Mouse (Mus musculus): ENCODE measurements at regions not wholly inside any gene's neighbourhood (a gene's known extent, or its start where the extent isn't known, plus 50 kb on each side); places are given as distances from the start of the nearest gene placed in this dataset.
A peak's percentile ranks its signal among the peaks of the same experiment; 100 is the strongest.

DNA sequence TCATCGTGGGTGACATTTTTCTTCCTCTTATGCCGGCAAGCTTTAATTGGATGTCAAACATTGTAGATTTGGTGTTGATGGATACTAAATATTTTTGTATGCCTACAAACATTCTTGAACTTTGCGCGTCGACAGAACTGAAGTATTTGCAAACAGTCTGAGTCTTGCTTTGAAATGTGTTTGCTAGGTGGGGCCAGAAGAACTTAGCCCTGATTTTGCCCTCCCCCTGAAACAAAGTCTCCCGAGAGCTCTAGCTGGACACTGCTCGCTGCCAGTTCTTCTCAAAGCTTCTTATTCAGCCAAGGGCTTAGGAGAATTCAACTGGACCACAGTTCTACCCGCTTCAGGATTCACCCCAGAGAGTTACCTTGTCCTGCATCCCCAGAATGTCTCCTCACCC is 133.0 kb downstream of the Rpap3 start:
- peak; percentile 33 for DNase-seq

DNA sequence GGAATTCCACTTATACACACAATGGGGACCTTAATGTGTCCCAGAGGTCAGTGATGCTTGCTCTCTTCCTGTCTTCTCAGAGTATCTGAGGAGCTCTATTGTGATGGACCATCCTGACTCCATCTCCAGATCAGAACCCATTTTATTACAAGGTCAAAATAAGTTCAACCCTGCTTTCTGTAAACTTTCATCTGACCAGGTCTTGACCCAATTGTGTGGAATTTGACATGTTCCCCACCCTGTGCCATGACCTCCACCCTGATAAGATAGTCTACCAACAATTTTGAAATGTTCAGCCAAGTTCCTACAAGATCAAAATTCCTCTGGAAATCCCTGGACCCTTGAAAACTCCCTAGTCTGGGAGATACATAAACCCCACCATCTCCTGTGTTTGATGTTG is 133.7 kb downstream of the Rpap3 start:
- DNase-seq, result peak; percentile 24

DNA sequence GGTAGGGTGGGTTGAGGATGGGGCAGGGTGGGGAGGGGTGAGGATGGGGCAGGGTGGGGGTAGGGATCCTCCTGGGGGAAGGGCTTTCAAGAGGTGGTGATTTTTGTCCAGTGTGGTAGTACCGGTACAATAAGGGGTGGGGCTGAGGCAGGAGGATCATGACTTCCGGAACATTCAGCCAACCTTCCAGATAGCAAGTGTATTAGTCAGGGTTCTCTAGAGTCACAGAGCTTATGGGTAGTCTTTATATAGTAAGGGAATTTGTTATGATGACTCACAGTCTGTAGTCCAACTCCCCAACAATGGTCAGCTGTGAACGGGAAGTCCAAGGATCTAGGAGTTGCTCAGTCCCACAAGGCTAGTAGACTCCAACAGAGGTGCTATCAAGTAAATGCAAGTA is 145.5 kb downstream of the Rpap3 start:
- DNase-seq, result no peak

DNA sequence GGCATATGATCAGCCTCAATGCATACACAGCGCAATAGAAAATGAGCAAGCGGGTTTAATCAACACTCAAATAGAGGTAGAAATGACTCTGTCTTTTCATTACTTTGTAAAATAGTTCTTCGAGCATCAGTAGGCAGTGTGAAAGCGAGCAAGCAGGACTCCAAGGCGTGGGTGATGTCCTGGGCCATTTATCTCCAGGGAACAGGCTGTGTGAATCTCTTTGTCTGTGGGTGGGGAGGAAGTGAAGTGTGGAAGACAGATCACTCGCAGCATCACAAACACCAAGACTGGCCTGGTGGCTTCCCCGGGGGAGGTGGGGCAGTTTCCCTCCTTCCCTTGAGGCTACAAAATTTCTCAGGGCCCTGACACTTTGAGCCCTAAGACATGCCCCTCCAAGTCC is 146.9 kb downstream of the Rpap3 start:
- no peak for DNase-seq

DNA sequence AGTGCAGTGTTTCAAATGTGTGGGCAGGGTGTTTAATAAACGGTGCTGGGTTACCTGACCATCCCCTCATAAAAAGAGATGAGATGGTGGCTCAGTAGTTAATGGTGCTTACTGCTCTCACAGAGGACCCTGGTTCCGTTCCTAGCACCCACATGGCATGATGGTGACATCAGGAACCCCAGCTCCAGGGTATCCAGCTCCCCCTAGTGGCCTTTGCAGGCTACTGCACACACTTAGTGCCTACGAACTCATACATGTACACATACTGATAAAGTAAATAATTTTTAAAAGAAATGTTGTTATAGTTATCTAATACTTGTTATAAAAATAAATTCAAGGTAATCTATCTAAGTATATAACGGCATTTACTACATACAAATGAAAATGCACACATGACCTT is 157.3 kb downstream of the Rpap3 start:
- DNase-seq, result no peak

DNA sequence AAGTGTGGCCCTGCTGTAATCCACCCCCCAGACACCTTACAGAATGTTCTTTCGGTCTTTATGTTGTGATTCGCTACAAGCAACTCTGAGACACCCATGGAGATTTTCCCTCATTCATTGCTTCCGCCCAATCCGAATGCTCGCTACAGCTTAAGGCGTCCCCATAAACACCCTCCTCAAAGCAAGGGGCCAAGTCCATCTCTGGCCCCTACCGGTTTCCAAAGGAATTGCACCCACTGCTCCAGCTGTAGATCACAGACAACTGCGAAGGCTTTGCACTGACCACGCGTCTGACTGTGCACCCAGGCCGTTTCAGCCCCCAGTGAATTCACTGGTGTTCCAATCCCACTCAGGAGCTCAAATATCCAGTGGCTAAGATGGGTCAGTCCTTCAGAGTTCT is 160.6 kb downstream of the Rpap3 start:
- DNase-seq, result no peak

DNA sequence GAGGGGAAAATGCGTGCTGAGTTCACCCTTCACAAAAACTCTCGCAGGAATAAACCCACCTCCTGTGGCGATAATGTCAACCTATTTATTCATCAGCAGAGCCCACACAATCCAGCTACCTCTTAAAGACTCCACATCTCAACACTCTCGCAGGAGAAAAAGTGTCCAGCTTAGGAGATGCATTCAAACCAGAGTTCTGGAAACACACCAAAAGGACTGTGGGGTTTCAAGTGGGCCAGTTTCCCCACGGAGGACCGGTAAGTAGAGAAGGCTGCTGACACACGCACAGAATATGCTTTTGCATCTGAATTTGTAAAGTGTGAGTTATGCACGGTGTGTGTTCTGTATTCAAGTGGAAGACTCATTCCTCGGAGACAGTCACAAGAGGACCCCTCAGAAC is 164.0 kb downstream of the Rpap3 start:
- DNase-seq, result no peak

DNA sequence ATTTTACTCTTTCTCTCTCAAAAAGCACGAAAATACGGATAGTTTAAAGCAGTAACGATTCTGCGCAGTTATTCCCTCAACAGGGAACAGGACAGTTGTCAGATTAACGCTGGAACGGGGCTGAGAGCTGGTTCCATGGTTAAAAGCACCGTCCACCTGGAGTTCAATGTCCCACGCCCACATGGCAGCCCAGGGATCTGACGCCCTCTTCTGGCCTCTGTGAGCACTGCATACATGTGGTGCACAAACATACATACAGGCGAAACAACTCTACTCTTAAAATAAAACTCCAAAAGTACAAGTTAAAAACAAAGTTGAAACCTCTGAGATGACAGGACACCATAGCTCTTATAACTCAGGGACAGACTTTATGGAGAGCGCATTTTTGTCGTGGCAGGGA is 169.5 kb downstream of the Rpap3 start:
- DNase-seq, result no peak

DNA sequence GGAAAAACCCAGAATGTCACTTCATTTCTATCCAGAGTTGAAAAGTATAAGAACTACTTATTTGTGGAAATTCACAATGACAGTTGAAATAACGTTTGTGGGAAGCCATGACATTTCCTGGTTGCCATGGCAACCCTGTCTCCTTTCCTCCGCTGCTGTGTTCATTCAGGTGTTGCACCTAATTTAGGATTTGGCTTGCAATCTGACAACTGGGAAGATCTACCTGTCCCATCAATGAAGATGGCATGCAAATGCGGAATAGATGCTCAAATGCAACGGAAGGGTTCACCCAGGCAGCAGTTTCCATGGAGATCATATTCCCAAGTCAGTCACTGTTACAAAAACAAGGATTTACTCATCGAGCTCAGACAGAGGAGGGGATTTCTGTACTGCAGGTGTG is 170.7 kb downstream of the Rpap3 start:
- DNase-seq, result no peak

DNA sequence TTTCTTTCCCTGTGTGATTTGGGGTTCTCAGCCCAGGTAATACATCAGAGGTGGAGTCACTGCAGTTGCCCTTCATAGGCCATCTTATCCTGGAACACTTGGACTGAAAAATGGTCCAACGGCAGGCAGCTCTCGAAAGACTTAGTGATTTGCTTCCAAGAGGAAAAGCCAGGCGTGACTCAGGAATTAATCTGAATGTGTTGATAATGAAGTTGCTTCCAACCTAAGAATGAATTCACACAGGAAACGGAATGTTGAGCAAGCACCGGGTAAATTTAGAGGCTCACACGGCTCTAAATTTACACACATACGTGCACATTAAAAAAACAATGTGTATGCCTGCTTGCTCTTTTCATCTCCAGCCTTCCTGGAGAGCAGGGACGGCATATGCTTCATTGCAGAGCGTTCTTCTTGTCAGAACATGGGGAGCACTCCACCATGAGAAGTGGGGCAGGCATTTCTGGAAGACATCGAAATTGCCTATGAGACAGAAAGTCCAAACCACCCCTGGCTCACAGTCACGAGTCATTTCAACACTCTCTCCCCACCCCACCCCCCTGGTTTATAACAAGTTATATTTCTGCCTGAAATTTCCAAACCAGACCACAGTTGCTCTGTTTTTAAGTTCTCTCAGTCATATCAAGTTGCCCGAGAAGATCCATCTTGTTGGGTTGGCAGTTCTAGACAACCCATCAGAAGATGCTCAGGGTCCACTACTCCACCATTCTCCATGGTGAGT is 171.9 kb downstream of the Rpap3 start:
- DNase-seq, result no peak

DNA sequence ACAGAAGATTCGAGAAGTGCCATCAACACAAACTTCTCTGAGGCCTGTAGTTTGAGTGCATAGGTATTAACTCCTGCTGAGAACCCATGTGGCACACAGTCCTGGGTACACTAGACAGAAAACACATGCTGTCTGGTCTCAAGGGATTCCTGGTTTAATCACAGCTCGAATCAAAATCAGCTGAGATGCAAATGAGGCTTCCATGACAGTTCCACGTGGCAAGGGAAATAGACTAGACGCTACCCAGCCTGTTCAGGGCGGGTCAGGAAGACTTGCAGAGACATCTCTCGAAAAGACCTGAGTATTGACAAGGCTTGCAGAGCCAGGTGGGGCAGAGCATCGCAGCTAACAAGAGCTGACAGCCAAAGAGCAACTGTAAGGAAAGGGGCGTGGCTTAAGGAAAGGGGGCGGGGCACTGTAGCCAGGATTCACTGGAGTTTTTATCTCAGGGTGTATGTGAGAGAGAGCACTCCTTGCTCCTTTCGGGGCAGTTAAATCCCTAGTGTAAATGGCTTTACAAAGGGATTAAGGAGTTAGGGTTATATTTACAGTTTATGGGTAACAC is 173.2 kb downstream of the Rpap3 start:
- peak; percentile 18 for DNase-seq

DNA sequence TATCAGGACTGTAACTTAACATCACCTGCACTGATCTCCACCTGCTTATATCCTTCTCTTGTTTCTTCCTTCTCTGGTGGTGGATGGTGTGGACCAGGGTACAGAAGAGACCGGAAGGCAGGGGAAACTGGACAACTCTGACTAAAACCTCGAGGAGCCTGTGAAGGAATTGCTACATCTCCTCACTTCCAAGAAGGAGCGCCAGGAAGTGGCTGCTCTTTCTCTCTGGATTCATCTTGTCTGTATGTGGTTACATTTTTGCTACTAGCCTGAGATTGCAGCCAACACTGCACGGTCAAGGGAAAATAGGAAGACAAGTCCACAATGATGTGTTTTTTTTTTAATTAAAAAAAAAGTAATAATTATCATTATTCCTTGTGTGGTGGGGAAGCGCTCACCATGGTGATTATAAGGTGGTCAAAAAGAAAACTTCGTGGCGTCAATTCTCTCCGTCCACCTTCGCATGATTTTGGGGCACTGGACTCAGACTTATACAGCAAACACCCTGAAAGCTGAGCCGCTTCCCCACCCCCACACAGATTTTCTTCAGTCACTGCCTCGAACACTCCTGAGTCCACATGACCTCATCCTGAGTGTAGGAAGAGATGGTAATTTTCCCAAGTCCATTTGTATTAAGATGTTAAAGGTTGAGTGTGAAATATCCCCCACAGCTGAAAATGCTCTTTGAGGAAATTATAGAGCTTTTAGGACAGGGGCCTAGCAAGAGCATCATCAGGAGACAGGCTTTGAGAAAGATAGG is 177.2 kb downstream of the Rpap3 start:
- no peak for DNase-seq

DNA sequence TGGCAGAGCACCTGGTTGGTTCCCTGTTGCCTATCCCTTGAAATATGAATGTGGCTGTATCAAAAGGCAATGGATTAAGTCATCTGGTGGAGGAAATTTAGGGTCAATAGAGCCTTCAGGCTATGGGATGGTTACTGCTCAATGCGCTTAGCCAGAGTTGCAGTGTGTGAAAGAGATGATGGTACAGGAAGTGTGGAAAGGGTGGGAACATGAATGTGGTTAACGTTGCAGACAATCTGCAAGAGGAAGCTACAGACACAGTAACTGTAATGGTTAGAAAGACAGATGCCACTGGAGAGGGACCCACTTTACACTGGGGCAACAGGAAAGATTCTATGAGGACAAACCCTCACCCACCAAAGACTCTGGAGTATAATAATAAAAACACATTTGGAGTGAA is 185.2 kb downstream of the Rpap3 start:
- DNase-seq, result no peak

DNA sequence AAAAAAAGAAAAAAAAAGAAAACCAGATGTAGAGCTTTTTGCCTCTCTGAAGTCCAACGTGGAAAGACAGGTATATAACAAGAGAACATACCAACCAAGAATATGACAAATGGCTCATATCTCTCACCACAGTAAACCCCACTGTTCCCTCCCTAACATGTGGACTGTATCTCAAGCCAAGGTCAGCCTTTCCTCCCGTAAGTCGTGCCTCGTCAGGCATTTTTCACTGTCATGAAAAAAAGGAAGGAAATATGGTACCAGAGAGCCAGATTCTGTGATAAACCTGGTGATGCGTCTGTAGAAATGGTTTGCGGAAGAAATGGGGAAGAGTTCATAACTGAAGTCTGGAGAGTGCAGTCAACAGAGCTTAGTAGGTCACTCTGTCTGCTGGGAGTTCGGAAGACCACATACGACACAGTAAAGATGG is 185.7 kb downstream of the Rpap3 start:
- no peak for DNase-seq

DNA sequence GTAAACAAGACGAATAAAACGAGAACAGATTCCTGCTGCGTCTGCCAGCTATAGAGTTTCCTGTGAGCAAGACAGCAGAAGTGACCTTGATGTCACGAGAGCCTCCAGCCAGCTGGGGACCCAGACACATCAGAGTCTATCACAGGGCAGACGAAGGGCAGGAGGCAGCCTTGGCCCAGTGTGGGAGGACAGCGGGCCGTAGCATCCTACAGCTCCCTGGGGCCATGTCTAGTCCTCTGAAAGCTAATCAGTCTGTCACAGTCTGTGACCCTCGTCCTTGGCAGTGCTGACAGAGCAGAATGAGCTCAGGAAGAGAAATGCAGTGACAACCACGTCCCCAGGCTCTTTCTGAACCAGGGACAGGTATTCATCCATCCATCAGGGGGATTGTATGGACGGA is 187.7 kb downstream of the Rpap3 start:
- DNase-seq, result no peak

DNA sequence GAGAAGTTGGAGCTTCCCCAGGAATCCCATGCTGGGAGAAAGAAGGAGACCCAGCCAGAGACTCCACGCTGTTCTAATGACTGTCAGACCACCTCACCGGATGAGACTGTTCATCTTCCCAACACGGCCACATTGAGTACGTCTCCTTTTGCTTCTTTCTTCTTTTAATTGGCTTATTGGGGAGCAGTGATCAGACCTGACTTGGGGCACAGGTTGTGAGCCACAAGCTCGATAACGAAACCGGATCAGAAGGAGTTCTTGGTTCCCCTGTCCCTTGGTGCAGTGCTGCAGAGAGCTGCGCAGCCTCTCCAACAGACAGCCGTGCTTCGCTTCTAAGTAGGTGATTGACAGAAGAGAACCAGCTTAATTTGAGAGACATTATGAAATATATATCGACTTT is 188.4 kb downstream of the Rpap3 start:
- no peak for DNase-seq

DNA sequence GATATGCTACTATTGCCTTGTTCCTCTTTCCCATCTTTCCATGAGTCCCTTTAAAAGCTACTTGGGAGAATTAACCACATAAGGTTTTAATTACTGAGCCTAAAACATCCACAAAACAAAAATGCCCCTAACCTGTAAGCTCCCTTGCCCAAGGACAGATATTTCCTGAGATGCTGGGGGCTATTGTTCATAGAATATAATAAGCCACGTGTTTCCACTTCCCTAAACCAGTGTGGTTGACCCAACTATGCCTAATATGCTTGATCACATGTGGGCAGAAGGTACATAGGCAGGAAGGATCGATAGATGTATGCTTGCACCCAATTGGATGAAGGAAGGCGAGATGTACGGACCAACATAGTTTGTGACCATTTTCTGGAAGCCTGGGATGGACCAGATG is 189.9 kb downstream of the Rpap3 start:
- no peak for DNase-seq

DNA sequence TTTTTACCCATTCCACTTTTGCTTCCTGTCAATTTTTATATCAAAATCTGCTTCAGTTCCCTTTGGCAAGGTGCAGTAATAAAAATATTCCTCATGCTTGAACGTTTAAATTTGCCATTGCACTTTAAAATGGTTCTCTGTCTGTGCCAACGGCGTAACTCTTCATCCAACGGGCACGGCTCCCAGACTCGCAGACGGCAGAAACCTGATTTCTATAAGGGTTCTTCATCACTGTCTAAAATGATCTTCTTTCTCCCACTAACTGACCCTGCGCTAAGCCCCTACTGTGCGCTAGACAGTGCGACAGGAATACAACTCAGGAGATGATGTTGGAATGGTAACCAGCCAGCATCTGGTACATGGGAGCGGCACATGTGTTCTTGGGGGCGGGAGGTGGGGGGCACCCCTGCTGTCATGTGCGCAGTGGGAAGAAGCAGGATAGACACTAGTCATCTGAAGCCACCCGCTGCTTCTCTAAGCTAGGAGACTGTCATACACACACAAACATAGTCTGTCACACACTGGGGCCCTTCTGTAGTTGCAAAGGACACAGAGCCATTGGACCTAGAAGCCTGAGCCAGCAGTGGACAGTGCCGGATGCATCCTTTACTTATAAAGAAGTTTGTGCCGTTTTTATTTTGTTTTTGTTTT is 197.8 kb downstream of the Rpap3 start:
- DNase-seq, result no peak

DNA sequence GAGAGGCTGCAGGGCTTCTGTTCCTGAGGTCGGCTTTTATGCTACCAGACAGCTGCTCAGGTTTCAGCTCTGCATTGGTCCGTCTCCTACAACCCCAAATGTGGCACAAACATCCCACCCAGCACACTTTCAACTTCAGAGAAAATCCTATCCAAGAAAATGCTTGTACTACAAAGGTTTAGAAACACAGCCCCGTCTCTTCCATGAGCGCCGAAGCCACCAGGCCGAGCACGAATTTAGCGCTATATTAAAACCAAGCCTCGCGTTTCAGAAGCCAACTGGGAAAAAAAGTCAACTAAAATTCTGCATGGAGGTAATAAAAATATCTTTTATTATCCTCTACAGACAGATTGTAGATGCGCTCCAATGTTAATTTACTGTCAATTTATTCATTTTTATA is 198.4 kb downstream of the Rpap3 start:
- DNase-seq, result no peak

DNA sequence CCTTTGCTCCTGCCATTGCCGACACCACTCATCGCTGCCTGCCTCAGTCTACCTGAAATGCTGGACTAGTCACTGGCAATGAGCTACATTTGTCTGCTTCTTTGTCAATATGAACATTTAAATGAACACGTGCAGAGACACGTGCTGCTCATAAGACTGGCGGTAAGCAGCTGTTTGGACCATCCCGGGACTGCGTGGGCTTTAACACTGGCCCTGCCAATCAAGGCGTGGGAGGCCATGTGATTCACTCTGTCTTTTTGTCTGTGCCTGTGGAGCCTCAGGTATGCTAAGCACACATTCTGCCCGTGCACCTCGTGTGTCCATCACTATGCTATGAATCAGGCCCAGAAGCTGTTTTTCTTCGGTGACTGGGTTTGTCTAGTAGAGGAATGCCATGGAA is 199.9 kb downstream of the Rpap3 start:
- DNase-seq, result no peak

DNA sequence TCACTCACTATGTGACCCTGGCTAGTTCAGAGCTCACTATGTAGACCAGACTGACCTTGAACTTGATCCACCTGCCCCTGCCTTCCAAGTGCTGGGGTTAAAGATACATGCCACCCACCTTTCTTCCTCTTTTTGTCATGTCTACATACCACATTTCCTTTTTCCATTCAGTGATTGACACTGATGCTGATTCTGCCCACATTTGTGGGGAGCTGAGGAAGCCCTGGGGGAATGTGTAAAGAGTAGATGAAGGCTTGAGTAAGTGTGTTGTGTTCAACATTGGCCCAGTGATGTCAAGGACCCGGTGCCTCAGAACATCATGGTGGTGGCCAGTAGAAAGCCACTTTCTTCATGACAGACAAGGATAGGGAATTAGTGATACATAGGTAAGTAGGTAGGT is 201.3 kb downstream of the Rpap3 start:
- no peak for DNase-seq

DNA sequence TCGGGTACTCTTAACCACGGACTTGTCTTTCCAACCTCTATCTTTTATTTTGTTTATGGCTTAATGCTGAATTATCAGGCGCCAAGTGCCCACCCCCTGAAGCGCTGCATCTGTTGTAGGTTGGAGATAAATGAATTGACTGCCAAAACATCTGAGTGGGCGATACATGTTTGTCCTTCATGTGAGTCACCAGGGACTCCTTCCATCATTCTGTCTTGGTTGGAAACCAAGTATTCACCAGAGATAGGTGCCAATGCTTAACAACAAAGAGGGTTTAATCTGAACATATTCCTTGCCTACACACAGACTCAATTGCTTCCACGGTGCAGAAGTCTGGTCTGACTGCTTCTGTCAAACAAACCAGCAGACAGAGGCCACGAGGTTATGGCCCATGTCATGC is 203.6 kb downstream of the Rpap3 start:
- no peak for DNase-seq

DNA sequence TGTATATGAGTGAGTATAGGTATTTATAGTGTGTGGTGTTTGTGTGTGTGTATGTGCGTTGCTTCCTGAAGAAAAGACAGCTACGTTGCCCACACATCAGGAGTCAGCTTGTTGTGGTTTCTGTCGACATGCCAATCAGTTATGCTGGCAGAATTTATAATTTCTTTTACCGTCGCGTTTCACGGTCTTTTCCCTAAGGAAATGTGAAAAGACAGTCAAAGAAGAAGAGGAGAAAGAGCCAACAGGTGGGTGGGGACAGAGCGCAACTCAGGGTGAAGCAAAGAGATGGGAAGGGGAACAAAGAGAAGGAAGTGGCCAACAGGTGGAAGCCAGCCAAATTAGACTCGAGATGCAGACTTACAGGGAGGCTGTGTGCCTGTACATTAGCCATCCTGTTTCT is 204.2 kb downstream of the Rpap3 start:
- DNase-seq, result peak; percentile 12

DNA sequence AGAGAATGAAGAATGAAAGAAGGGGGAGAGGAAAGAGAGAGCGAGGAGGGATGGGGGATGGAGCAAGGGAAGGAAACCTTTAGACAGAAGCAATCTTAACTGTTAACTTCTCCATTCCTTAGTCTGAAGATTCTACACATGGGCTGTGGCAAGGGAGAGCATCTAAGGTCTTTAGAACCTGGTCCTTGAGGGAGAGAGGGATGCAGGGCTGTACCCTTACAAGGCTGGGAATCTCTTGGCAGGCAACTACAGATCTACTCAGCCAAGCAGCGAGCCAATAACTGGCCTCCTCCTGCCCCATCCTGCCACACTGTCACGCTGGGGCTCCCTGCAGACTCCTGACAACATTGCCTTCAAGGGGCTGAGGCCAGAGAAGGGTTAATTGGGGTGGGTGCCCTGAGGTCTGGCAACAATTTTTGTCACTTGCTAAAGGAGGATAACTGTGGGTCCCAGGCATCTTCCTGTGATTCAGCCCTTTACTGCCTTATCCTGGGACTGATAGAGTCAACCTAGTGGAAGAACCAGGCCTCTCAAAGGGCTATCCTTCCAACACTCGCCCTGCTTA is 205.7 kb downstream of the Rpap3 start:
- DNase-seq, result no peak

Measured in lung, postnatal 10 days (tissue).